Mouse (Mus musculus) adrenal gland, postnatal 25 days (tissue): ENCODE measurements at regions not wholly inside any gene's neighbourhood (a gene's known extent, or its start where the extent isn't known, plus 50 kb on each side); places are given as distances from the start of the nearest gene placed in this dataset.
A peak's percentile ranks its signal among the peaks of the same experiment; 100 is the strongest.

Source experiments
- DNase-seq: peaks from one replicate; pipeline ENCODE4 v3.0.0; 2021; ENCODE audit warnings: mixed read lengths

DNA sequence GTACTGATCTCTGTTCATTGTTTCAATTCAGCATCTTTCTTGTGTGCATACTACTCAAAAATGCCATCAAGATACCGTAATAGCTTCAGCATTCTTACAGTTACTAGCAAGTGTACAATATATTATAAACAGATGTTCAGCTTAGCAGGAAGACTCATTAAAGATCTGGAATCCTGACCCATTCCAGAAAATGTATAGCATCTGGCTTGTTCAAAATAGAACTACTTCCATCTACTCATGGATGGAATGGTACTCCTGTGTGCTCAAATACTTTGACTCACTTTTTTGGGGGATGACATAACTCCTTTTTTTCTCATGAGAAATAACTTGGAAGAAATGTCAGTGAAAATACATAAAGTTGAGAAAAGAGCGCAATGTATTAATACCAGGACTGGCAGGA, 291.2 kb upstream of the Manea start:
- no peak for DNase-seq

- no peak for DNase-seq
Observed at GRCm38 (mm10) chr4:26630553-26631206, 284.0 kb upstream of the Manea start.

DNA sequence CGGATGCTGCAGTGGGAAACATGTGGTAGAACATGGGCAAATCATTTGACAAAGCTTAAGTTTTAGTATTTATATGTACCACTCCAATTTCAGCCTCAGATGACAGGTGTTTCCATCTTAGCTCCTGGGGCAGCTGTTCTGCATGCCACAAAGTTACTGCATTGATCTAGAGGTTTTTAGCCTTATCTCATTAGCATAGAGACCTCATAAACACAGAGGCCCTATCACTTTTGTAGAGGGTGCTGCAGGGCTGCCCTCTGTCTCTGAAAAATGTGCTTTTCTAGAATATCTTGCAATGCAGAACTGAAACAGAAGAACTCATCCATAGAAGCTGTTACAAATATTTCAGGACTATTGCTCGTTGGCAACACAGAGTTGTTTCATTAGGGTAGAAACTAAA, 283.0 kb upstream of the Manea start:
- no peak for DNase-seq

DNA sequence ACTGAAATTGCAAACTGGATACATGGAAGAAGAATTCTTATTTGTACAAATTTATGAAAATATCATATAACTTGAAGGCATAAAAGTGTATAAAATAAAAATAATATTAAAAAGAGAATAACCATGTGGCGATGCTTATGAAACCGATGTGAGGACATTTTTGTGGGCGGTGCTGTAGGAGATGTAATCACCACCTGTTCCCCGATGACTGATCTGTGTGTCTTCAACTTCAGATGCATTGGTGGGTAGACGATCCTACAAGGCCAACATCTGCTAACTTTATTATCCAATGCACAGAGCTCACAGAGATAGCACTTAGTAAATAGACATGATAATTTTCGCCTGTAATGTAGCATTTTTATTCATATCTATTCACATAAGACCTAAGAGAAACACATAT, 281.1 kb upstream of the Manea start:
- DNase-seq: no peak

GRCm38 (mm10) chr4:26589081-26589869, 242.6 kb upstream of the Manea start:
- DNase-seq: no peak

GRCm38 (mm10) chr4:26555690-26556089, 209.0 kb upstream of the Manea start:
- no peak for DNase-seq

- no peak for DNase-seq
Observed at GRCm38 (mm10) chr4:26543833-26544232, 197.1 kb upstream of the Manea start.

- no peak for DNase-seq
Observed at GRCm38 (mm10) chr4:26542511-26542910, 195.8 kb upstream of the Manea start.

- DNase-seq: no peak
Observed at GRCm38 (mm10) chr4:26508004-26508403, 161.3 kb upstream of the Manea start.

DNA sequence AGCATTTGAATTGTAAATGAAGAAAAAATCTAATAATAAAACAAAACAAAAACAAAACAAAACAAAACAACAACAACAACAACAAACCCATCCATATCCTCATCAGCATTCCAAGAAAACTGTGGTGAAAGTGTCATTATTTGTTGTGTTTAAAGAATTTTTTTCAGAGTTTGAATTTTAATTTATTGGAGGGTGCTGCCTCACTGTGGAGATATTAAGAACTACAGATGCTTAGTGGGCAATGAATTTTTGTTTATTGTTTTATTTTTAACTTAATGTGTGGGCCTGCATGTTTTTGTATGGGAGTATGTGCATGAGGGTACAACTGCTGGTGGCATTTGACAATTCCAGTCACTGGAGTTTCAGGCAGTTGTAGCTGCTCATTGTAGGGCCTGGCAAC, 147.6 kb upstream of the Manea start:
- no peak for DNase-seq

GRCm38 (mm10) chr4:26474913-26475312, 128.2 kb upstream of the Manea start:
- DNase-seq: no peak

DNA sequence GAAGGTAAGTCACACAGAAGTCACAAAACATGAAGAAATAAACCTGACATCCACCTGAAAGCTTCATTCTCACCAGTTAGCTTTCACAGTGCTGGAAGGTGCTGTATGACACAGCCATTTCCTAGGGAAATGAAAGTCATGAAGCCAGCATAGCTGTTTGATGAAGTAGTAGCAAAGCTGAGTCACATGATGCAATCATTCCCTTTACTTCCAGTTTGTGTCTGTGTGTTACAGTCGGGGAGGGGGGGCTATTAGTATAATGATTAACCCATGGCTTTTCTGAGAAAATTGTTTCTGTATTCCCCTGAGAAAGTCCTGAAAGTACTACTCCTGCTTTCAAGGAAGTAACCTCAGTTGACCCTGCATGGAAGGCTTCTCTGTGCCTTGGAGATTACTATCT, 94.8 kb upstream of the Manea start:
- DNase-seq: no peak

- no peak for DNase-seq
Observed at GRCm38 (mm10) chr4:26422084-26422483, 75.4 kb upstream of the Manea start.

GRCm38 (mm10) chr4:26404266-26404665, 57.6 kb upstream of the Manea start:
- no peak for DNase-seq

- DNase-seq: peak; percentile 2
Observed at GRCm38 (mm10) chr4:26402213-26402612, 55.5 kb upstream of the Manea start.
